Mouse (Mus musculus) skeletal muscle tissue, adult 2 months (tissue): ENCODE measurements around the gene Psg16.
"Not testable (repeated sequence)": the region's sequence is repeated elsewhere in the genome, so short reads cannot be mapped to it uniquely, and the experiment has no call there.

Experiments
- DNase-seq: peaks from one replicate; pipeline ENCODE4 v3.0.0-alpha.2; 2012; ENCODE audit warnings: low read depth, low spot score

Psg16 gene

DNA sequence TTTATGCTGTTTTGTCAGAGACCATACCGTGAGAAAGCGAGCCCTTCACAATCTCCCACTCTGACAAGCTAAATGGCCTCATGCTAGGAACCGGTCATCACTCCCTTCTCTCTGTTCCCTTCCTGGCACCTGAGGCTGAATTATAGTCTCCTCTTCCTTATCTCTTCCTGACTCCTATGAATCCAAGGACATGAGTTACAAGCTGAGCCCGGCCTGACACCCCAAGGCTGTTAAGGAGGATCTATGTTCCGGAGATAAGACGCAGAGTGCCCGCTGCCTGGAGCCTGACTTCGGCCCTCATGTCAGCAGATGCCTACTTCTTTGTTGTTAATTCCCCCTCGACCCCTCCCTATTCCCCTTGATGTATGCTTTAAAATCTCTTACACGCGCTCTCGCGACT, 27.8 kb downstream of the Psg16 start:
- not testable (repeated sequence) for DNase-seq

DNA sequence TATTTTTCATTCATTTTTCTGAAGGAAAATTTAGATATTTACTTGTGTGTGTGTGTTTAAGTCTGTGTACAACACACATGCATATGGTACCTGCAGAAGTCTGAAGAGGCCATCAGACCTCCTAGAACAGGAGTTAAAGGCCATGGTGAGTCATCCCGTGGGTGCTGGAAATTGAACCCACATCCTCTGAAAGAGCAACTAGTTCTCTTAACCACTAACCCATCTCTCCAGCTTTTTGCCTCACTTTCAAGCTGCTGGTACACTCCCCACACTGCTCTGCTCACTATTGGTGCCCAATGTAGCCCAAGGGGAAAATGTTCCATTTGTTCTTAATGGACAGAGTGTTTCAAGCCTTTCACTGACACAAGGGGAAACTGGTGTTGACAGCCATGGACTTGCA, 61.5 kb downstream of the Psg16 start:
- DNase-seq: no peak

DNA sequence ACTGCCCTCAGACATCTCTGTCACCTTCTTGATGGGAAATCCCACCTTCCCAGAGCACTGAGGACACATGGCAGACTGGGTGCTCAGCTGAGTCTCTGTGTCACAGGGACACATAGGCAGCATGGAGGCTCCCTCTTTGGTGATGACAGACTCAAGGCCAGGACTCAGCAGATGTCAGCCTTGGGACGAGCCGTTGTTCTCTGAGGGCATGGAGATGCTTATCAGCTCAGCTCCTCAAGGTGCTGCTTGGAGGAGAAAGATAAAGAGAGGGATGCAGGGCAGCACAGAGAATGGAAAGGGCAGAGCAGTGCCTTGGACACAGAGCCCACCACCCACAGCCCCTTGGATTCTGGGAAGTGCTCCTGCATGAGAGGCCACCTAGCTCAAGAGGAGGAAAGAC, 76.1 kb downstream of the Psg16 start, which contains the start of gene Ceacam3:
Ceacam3 (plus strand) TSS at position 352 of the 400 bp plus-strand sequence.
- DNase-seq: no peak

DNA sequence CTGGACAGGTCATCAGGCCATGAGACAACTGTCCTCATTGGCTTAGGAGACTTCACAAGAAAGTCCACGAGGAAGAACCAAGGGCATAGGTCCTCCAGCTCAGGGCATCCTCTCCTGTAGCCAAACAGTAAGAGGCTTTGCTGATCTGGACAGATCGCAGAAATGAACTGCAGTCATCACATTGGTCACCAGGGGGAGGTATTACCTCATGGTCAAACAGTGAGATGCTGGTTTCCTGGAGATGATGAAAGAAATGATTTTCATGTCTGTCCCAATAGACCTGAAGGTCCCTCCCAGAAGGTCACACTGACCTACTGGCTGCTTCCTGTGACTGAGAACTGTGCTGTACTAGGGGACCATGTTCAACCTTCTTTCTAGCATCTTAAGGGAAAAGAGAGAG, 81.8 kb downstream of the Psg16 start:
- no peak for DNase-seq

DNA sequence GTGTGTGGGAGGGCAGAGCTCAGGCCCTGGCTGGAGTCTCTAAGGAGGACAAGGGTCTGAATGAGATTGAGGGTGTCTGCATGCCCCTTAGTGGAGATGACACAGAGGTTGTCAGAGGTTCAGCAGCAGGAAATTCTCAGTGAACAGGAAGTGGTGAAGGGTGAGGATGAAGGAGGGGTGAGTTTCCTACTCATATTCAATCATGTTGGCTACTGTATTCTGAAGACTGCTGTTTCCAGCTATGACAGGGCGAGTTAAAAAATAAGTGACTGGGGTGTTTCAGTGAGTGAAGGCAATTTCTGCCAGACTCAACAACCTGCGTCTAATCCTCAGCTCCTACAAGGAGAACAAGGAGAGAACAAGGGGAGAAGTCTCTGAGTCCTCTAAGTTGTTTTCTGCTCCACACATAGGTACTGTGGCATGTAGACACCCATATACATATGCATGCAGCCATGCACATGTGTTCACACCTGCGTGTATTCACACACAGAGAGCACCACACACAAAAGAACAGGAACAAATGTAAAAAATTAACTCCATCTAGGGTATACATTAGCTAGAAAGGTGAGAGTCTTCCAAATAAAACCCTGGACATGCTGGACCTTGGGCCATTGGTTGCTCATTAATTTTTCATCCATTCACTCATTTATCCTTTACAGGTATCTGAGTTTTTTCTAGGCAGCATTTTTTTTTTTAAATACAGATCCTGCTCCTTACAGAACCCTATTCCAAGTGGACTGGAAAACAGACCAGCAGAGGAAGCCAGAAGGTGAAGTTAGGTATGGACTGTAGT, 83.2 kb downstream of the Psg16 start:
- no peak for DNase-seq

DNA sequence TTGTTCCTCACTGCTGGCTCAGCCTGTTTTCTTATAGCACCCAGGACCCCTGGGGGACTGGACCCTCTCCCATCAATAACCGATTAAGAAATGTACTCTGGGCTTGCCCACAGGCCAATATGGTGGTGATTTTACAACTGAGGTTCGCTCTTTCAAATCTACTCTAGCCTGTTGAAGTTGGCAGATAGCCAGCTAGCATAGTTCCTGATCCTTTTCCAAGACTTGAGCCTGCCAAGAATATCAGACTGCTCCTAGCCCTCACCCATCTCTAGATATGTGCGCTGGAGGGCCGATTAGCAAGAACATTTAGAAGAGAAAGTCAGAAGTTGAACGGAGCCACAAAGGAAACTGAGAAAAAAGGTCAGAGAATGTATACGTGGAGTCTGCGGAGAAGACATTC, 85.2 kb downstream of the Psg16 start:
- no peak for DNase-seq

DNA sequence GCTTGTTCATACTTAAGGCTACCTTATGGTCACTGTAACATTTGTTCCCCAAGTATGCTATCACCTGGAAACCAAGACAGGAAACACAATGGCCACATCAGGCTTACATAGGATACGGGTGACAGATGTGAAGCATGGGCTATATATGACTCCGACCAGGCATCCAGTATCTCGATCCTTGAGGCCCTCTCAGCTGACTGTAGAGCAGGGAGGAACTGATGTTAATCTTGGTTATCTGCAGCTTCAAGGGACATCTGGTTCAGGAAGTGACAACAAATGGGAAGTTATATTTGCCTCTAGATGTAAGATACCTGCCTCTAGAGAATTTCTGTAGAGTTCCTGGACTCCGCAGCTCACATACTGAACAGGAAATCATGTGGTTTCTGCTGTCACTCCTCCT, 98.0 kb downstream of the Psg16 start:
- no peak for DNase-seq
